Mouse (Mus musculus) T-helper 17 cell (primary cell): ENCODE data around the gene Olfr339.
"Not testable (repeated sequence)": the region's sequence is repeated elsewhere in the genome, so short reads cannot be mapped to it uniquely, and the experiment has no call there.

Source experiments
- in situ Hi-C, 2 experiments: fragments of 300-600 bp; cut with MboI, MseI; formaldehyde crosslinking; loops; 1 replicate in 1 of 2; 2 replicates in 1 of 2; pipeline ENCODE4 v1.15.1; 2025; ENCODE audit warnings: high pct_unique_total_duplicates in 2 of 2

The Olfr339 gene

GRCm38 (mm10) chr2:36418647-36419046, at the start of gene Olfr339:
Gene Olfr339 (plus strand): TSS chr2:36418947.
- in situ Hi-C loops = no loop called here

- in situ Hi-C loops = no loop called here
Measured at GRCm38 (mm10) chr2:36373219-36373618, 45.5 kb upstream of the Olfr339 start, which contains the start of gene Olfr338. Gene Olfr338 (plus strand): TSS chr2:36373519.

- in situ Hi-C loops = not testable (repeated sequence)
Measured at GRCm38 (mm10) chr2:36415174-36415573, 3.6 kb upstream of the Olfr339 start.

GRCm38 (mm10) chr2:36415591-36415990, 3.2 kb upstream of the Olfr339 start:
- in situ Hi-C loops = not testable (repeated sequence)

- in situ Hi-C loops = no loop called here
Measured at GRCm38 (mm10) chr2:36452287-36452686, 33.5 kb downstream of the Olfr339 start, which contains the start of gene Olfr340. Gene Olfr340 (plus strand): TSS chr2:36452587.

- in situ Hi-C loops = no loop called here
Measured at GRCm38 (mm10) chr2:36473634-36474033, 54.9 kb downstream of the Olfr339 start.
